Mouse (Mus musculus): Measurements from ENCODE around the gene Tmed6.
"Not testable (repeated sequence)": the region's sequence is repeated elsewhere in the genome, so short reads cannot be mapped to it uniquely, and the experiment has no call there.

Gene Tmed6

DNA sequence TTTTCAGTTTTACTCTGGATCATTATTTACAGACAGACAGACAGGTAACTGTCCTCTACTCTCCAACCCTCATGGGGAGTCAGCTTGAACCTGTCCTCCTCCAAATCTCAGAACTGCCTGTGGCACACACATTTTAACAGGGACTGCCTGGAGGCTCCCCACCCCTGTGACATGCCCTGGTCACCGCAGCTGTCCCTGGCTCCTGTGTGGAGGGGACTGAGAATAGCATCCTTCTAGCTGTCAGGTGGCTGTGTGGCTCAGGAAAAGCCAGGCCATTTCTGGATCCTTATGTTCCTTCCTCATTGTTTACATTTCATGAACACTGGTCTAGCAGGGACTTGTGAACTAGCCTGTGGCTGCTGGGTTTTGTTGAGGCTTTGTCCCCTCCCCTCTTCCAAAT, 8.7 kb upstream of the Tmed6 start:
- in situ Hi-C loops (cut with MboI, MseI), result no loop called here

DNA sequence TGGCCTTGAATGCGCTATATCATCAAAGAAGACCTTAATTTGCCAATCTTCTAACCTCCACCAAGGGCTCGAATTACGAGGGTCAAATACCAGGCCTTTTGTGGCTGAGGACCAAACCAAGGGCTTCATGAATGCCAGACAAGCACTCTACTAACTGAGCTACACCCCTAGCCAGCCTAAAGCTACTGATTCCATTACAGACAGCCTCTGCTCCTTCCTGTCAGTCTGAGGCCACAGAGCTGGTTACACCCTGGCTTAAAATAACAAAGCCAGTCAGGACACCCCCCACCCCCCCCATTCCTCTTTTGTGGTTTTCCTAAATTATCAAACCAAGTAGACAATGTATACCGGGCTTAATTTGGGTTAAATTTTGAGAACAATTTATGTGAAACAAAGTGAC, 8.3 kb upstream of the Tmed6 start:
- in situ Hi-C loops (cut with MboI, MseI), result no loop called here

DNA sequence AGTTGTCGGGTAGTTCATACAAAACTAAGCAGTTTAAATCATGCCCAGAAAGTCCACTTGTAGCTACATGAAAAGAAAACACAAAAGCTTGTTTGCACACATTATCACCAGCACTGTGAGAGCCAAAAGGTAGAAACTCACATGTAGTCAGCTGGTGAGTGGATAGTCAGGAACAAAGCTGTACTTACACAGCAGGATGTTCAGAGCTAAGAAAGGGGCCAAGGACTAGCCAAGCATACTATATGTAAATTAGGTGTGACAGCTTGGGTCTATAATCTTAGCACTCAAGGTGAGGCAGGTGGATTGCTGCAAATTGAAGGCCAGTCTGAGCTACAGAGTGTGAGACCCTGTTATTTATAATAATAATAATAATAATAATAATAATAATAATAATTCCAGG, 2.8 kb downstream of the Tmed6 start:
- in situ Hi-C loops (cut with MboI, MseI), result no loop called here

DNA sequence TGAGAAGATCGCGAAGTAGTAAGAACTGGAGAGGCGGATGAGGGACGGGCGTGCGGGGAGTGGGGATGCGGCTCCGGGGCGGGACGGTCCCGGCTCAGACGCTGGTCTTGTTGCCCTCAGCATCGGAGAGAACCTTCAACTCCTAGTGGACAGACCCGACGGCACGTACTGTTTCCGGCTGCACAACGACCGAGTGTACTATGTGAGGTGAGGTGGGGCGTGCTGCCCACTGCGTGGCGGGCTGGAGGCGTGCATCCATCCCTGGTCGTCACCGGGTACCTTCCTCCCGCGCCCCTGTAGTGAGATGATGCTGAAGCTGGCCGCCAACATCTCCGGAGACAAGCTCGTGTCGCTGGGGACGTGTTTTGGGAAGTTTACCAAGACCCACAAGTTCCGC, 8.5 kb downstream of the Tmed6 start:
- in situ Hi-C loops (cut with MboI, MseI), result no loop called here

DNA sequence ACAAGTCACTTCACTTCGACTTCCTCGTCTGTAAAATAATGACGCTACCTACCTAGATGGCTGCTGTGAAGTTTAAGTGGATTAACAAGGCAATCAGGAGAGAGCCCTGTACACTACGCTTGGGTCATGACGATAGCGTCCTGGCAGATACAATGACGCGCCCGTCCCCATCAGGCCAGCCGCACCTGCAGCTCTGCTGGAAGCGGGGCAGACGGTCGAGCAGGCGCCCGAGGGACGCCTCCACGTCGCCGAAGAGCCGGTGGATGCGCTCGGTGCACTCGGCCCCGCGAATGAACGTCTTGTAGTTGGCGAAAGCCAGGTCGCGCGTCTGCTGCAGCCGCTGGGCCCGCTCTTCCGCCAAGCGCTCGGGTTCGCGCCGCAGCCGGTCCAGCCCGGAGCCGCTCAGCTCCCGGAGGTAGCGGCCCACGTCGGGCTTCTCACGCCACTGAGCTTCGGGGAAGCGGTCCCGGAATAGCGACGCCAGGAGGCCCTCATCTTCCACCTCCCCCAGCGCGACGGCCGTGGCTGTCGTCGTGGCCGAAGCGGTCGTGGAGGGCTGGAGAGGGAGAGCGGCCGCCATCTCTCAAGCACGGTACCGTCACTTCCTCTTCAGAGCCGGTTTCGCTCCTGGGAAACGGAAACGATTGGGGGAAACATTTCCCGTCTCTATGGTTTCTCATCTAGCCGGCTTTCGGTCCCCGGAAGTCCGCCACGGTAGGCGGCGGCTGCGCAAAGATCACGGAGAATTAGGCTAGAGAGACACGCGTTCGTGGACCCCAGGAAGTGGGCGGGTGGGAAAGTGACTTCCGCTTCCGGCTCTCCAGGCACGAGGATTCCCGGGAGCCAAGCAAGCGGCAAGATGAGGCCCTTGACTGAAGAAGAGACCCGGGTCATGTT, 9.1 kb downstream of the Tmed6 start, which contains the start of the genes Cog8 and Nip7:
Gene Cog8, minus strand, starts transcription at position 614 of the 897 bp plus-strand sequence.
Gene Nip7, plus strand, starts transcription at position 802 of the 897 bp plus-strand sequence.
- in situ Hi-C loops (cut with MboI, MseI), result no loop called here

DNA sequence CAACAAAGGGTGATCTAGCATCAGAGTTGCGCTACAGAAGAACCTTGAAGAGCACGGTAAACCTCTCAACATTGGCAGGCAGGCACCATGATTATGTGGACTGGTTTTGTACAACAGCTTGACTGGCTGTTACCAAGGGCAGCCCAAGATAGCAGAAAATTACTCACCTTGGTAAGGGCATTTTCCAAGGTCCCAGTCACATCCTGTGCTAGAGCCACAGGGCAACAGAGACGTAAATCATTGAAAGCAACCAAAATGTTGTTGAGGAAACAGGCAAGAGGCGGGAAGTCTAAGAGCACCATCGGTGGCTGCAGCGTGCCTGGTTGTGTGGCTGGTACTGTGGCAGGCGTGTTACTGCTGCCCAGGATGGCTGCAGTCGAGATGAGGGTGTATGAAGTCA, 13.4 kb downstream of the Tmed6 start:
- in situ Hi-C loops (cut with MboI, MseI), result no loop called here

DNA sequence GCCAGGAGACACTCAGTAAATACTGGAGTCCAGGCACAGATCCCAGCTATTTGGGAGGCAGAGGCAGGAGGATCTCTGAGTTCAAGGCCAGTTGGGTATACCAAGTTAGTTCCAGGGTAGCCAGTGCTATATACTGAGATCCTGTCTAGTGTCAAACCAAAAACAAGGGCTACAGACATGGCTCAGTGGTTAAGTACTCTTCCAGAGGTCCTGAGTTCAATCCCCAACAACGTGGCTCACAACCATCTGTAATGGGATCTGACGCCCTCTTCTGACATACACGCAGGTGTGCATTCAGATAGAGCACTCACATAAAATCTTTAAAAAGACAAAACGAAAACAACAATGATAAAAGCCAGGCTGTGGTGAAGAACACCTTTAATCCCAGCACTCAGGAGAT, 16.0 kb downstream of the Tmed6 start:
- in situ Hi-C loops (cut with MboI, MseI), result no loop called here

DNA sequence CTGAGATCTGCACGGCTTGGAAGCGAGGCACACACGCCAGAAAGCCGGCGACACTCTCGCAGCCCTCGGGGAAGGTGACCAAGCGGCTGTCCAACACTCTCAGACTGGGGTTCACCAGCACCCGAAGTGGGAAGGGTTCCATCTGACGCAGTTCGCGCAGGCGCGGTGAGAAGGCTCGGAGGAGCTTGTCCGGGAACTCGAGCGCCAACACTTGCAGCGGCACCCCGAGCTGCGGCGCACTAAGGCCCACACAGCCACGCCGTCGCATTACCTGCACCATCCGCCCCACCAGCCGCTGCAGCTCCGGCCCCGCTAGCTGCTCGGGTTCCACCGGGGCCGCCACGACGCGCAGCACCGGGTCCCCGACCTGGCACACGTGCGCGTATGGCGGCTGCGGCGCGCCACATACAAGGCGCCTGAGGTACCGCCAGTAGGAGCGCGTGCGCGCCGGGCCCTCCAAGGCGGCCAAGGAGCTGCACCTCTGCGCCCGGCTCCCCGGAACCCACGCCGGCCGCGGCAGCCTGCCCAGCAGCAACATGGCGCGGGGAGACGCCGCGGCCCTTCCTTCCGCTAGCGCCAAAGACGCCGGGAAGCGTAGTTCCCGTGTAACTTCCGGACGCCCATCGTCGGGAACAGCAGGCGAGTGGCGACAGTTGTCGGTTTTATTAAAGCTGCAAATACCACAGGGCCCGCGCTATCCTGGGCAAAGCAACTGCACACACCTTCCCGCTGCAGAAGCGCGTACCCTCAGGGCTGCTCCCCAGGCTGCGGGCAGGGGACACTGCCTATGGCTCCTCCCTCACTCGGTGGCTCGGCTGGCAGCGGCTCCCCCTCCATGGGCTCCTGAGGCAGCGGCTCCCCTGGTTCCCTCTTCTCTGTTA, 17.1 kb downstream of the Tmed6 start, which contains the start of gene Pdf:
Gene Pdf, minus strand, starts transcription at position 554 of the 881 bp plus-strand sequence.
- in situ Hi-C loops (cut with MboI, MseI), result no loop called here

DNA sequence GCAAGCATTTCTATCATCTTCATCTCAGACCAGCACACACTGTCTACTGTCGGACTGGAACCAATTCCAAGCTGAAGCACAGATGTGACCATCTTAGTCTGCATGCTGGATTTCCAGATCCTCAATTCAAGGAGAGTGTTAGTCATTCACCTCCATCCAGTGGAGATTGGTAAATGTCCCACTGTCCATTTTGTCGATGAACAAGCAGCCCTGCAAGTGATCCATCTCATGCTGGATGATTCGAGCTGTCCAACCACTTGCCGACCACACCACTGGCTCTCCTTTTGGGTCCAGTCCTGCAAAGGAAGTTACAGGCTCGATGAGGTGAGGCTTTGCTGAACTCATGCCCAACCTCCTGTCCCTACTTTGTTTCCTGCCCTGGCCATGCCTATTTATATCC, 18.5 kb downstream of the Tmed6 start:
- in situ Hi-C loops (cut with MboI, MseI), result no loop called here

DNA sequence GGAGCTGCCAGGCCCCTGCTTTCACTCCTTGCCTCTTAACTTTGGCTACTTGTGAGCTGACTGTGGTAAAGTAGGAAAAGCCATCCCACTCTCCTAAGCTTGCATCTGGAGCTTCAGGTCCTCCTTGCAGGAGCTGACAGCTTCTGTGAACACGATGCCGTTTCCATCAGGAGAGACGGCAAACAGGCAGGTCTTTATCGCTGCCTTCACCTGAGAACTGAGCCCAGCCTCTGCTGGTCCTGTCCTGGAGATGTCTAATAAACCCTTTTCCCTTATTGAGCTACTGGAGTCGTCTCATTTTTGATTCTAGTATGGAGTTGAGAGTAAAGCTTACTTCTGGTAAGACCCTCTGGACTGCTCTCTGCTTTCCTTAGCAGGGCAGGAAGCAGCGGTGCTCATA, 20.0 kb downstream of the Tmed6 start:
- in situ Hi-C loops (cut with MboI, MseI), result no loop called here

DNA sequence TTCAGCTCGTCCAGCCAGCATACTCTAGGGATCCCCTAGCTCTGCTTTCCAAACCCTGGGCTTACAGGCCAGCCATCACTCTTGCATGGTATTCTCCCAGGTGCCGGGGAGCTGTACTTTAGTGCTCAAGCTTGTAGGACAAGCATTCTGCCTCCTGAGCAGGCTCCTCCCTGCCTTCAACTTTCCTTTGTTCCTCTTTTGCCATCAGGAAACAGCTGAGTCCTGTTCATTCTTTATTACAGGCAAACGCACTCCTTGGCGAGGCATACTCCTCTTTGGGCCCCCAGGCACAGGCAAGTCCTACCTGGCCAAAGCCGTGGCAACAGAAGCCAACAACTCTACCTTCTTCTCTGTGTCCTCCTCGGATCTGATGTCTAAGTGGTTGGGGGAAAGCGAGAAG, 24.8 kb downstream of the Tmed6 start:
- in situ Hi-C loops (cut with MboI, MseI), result no loop called here

DNA sequence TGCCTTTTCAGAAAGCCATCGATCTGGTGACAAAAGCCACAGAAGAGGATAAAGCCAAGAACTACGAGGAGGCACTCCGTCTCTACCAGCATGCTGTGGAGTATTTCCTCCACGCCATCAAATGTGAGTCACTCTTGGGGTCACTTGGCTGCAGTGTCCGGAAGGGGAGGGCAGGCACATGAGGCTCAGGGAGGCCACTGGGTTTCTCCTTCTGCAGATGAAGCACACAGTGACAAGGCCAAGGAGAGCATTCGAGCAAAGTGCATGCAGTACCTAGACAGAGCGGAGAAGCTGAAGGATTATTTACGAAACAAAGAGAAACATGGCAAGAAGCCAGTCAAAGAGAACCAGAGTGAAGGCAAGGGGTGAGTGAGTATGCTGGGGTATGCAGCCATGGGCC, 28.8 kb downstream of the Tmed6 start:
- in situ Hi-C loops (cut with MboI, MseI), result no loop called here

DNA sequence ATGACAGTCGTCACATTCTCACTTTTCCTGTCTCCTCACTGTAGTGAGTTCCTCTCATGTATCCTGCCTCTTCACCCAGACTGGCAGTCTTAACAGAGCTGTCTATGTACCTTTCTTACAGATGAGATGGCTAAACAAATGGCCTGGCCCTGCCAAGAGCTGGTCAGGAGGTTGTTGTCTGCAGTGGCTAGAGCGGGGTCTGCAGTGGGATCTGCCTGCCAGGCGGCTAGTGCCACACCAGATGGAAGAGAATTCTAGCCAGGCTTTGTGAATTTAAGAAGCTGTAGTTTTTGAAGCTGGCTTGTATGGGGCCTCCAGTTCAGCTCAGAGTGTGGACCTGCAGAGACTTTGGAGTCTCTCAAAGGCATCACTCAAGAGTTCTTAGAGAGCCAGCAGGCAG, 29.8 kb downstream of the Tmed6 start:
- in situ Hi-C loops (cut with MboI, MseI), result no loop called here

DNA sequence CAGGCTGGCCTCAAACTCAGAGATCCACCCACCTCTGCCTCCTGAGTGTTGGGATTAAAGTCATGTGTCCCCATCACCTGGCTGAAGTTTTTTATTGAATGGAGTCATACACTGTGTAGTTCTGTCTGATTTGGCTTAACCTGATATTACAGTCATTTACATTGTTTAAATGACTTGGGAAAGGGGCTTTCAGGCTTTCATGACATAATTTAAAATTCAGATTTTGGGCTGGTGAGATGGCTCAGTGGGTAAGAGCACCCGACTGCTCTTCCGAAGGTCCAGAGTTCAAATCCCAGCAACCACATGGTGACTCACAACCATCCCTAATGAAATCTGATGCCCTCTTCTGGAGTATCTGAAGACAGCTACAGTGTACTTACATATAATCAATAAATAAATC, 31.8 kb downstream of the Tmed6 start:
- in situ Hi-C loops (cut with MboI, MseI), result not testable (repeated sequence)

DNA sequence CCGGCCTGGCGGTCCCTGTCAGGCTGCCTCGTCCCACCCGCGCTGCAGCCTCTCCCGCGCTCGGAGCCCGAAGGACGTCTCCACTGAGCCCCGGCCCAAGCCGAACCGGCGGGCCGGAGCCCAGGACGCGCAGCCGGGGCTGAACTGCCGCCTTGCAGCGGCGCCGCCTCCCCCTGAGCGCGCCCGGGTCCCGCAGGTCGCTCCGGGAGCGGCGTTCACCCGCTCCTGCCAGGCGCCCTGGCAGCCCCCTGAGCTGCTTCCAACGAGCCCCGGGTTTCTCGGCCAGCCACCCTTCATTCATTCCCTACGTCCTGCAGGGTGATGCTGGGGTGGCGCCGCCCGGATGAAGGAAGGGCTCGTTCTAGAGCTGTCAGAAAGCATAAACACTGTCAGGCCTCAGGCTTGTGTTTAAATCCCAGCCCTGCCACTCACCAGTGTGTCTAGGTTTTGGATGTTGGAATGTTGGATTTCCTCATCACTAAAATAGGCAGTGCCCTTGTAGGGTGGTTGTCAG, 33.8 kb downstream of the Tmed6 start:
- in situ Hi-C loops (cut with MboI, MseI), result no loop called here

DNA sequence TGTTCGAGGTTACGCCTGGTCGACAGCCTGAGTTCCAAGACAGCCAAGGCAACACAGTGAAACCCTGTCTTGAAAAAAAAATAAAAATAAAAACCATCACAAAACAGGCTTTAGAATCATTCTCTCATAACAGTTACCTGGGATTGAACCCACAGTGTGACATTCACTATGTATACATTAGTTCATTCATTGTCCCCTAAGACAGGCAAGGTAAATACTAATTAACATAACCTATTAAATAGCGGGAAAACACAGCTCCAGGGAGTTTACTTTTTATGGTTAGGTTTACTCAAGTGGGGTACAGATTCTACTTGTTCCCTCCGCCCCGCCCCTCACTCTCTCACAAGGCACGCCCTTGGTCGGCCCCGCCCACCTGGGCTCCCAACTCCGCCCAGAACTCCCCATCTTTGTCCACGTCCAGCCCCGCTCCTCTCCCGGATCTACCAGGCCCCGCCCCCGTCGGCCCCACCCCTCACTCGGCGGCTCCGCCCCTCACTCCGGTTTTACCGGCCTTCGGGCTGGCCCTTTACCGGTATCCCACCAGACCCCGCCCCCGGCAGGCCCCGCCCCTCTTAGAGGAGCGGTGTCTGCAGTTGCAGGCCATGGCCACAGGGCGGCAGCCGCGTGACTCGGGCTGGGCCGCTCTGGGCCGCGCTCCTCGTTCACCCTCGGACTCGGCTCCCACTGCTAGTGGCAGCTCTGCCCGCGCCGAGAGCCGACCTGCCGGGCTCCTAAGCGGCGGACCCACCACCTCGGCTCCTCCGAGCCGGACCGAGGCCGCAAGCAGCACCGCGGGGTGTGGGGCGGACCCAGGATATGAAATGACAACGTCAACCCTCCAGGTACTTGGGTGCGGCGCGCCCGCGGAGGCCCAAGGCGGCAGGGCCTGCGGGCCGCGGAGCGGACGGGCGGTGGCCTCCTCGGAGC, 34.5 kb downstream of the Tmed6 start, which contains the start of gene Vps4a:
Gene Vps4a, plus strand, starts transcription at position 573 of the 927 bp plus-strand sequence.
- in situ Hi-C loops (cut with MboI, MseI), result no loop called here

DNA sequence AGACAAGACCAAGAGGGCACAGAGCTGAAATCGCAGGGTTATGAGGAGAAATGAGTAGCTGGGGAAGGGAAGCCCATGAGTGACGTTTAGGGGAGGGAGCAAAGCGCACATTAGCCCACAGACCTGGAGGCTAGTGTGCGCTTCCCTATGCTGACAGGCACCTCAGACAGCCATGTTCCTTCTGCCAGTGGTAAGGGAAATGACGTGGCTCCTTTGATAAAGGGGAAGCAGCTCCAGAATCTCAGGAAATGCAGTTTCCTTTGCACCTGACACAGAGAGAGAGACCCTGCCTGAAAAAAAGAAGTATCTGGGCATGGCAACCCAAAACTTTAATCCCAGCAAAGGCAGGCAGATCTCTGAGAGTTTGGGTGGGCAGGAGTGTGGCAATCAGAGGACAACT, 35.4 kb downstream of the Tmed6 start:
- in situ Hi-C loops (cut with MboI, MseI), result no loop called here

DNA sequence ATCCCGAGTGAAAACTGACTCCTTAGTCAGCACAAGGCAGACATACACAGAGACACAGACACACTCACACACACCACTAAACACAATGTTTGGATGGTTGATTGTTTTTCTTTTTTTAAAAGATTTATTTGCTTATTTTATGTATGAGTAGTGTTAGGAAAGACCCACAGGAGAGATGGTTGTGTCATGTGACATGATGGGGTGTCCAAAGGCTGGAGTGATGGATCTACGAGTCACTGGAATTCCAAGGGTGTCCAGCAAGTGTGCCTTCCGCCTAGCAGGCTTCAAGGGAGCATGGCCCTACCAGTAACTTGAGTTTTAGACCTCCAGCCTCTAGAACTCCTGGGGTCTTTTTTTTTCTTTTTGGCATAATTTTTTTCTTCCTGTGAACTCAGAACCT, 36.1 kb downstream of the Tmed6 start:
- in situ Hi-C loops (cut with MboI, MseI), result no loop called here

DNA sequence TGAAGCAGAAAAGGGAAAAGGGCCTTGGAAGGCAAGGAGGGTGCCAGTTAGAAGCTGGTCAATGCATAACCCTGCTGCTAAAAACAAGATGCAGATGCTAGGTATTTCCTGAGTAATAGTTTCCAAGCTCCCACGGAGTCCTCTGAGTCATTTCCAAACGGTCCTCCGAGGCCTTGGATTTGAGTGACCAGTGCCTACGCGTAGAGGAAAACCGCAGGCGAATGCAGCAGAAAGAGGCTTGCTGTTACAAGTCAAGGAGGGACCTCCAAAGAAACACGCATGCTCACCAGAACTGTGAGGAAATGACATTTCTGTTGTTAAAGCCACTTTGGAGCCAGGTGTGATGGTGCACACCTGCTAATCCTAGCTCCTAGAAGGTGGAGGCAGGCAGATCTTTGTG, 42.0 kb downstream of the Tmed6 start:
- in situ Hi-C loops (cut with MboI, MseI), result loop anchor here (25.0 kb wide), 1 partner anchor 311 kb away; no protein-coding TSS in a partner anchor

DNA sequence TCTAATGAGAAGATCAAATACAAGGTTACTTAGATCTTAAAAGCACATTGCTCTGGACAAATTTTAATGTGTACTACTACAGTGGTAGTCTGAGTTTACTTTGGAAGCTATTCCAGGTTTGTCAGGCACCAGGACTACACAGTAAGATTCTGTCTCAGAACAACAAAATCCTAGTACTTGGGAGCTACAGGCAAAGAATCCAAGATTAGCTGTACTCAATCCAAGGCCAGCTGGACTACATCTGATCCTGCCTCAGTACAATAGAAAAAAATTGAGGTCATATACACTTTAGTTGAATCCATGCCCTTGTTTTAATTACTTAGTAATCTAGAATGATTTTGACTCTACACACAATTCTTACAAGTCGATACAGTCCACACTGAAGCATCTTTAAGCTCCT, 50.5 kb downstream of the Tmed6 start:
- in situ Hi-C loops (cut with MboI, MseI), result loop anchor here (25.0 kb wide), 1 partner anchor 303 kb away; no protein-coding TSS in a partner anchor

DNA sequence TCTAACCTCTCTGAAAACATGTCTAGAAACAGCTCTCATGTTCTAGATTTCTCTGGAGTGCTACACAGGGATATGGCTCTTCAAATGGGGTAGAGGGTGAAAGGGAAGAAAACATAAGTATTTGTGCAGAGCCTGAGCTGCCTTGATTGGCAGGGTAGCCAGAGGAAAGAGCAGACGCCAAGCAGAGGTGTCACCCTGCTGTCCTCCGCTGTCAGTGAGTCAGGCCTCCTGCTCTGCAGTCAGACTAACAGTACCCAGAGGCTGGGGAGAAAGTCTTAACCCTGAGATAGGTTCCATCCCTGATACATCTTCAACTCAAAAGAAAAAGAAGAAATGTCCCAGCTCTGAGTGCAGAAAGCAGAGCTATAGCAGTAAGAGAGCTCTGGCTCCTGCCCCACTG, 52.8 kb downstream of the Tmed6 start:
- in situ Hi-C loops (cut with MboI, MseI), result loop anchor here (25.0 kb wide), 1 partner anchor 300 kb away; no protein-coding TSS in a partner anchor
